Mouse (Mus musculus) embryonic fibroblast, embryonic 13.5 days (primary cell): ENCODE measurements around the gene Ier5l.

Experiments used
- CTCF ChIP-seq: IDR thresholded peaks from 2 replicates; pipeline ENCODE4 v1.5.1; 2011; ENCODE audit warnings: mild to moderate bottlenecking, control low read depth, low read length, moderate library complexity, borderline replicate concordance; ENCODE audit not compliant: insufficient read depth
- POLR2A ChIP-seq: IDR thresholded peaks from 2 replicates; pipeline ENCODE4 v1.6.1; 2011; ENCODE audit warnings: low read depth, mild to moderate bottlenecking, control low read depth, low read length, moderate library complexity

DNA sequence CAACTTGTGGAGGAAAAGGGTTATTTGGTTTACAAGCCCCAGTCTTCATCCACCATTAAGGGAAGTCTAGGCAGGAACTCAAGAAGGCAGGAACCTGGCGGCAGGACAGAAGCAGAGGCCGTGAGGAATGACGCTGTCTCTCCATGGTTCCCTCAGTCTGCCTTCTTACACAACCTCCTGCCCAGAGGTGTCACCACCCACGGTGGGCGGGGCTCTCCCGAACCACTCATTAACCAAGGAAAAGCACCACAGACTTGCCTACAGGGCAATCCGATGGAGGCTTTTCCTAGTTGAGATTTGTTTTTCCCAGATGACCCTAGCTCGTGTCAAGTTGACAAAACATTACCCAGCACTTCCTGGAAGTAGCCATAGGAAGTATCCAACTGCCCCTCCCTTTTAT lies 49.7 kb upstream of the Ier5l start:
- no peak for TF ChIP-seq CTCF
- TF ChIP-seq POLR2A: no peak
